Mouse (Mus musculus): ENCODE results near the gene Sh3tc1.

Gene Sh3tc1

GRCm38 (mm10) chr5:35755131-35755733, 15.4 kb upstream of the Sh3tc1 start:
- peak; percentile 89 for DNase-seq (ENCODE audit: low read depth, low spot score)

- no peak for DNase-seq (ENCODE audit: low read depth, low spot score)
Observed at GRCm38 (mm10) chr5:35751016-35751415, 11.2 kb upstream of the Sh3tc1 start.

DNA sequence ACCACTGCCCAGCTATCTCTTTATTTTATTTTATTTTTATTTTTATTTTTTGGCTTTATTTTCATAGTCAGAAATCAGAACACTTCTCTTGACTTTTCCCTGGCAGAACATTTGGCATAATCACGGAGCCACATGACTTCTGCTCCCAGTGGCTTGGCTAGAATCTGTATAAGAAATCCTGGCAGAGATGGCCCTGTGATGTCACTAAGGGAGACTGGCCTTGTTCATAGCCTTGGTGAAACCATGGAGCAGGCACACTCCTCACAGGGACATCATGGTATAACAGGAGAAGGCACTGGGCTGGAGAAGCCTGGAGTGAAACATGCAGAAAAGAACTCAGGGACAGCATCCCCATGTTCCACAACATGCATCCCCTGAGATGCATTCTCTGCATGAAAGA, 10.2 kb upstream of the Sh3tc1 start:
- DNase-seq (ENCODE audit: low read depth, low spot score): peak; percentile 56

- no peak for DNase-seq (ENCODE audit: low read depth, low spot score)
Observed at GRCm38 (mm10) chr5:35749416-35749815, 9.6 kb upstream of the Sh3tc1 start.

DNA sequence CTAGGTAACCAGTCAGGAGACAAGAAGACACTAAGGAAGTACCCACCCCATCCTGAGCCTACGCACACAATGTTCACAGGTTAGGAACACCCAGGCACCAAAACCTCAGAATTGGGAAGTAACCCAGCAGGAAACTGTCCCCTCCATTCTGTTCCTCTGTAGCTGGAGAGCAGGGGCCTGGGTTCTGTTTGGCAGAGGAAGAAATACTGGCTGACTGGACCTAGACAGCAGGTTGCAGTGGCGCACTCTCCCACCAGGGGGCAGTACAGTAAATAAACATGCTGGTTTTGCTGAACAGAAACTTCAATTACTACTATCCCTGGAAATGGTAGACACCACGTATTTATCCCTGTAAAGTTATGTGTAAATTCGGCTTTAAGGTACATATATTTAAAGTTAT, 7.1 kb upstream of the Sh3tc1 start:
- peak; percentile 79 for DNase-seq (ENCODE audit: low read depth, low spot score)

GRCm38 (mm10) chr5:35745406-35745805, 5.6 kb upstream of the Sh3tc1 start:
- no peak for DNase-seq (ENCODE audit: low read depth, low spot score)

DNA sequence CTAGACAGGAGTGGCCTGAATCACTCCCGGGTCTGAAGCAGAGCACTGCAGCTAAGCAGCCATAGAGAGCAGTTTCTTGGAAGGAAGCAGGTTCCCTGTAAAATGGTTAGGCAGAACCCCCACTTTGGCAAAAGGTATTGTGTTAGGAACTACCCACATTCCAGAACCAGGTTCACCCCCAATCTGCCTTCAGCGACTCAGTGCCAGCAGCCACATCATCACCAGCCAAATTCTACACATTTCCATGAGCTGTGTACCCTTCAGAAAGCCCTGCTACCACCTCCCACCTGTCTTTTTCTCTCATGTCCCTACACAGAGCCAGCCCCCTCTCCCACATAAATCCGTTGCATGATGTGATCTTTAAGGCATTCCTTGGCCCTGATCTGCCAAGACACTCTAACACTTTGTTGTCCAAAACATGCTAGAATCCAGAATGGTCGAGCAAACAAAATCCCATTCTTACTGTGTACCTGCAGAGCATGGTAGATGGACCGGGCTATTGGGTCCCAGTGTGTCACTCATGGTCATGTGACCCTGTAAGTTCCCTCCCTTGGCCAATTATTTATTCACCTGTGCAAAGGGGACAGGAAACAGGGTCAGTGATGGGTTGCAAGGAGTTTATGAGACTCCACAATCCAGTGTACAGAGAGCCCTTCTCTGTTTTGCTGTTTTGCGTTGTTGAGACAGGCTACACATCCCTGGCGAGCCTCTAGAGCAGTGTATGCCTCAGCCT, 4.4 kb upstream of the Sh3tc1 start:
- DNase-seq (ENCODE audit: low read depth, low spot score): peak; percentile 78

DNA sequence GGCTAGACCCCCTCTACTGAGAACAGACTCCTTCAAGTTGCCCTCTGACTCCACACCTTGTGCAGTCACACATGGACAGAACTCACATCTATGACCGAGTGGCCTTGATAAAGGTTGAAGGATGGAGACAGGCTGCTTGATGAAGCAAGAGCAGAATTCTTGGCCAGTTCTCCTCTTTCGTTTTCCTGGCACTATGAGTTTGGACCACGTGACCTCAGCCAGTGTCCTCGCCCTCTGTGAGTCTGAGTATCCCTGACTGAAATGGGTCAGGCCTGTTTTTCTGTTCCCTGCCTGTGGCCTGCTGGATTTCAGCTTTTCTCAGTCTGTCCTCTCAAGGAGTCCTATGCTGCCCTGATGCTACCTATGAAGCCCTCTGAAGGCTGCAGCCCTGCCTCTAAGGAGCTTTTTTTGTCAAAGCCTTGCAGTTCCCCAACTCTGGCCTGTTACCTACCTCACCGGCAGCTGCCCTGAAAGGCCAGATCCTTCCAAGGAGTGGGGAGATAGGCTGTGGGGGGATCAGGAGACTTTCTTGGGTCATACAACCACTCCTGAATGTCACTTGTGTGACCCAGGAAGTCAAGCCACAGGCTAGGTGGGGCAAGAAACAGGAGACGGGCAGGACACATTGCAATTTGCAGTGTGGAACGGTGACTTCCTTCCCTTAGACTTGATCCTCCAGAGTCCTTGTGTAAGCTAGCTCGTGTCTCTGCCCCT, 3.6 kb upstream of the Sh3tc1 start:
- peak; percentile 45 for DNase-seq (ENCODE audit: low read depth, low spot score)

GRCm38 (mm10) chr5:35741225-35741820, 1.5 kb upstream of the Sh3tc1 start:
- no peak for DNase-seq (ENCODE audit: low read depth, low spot score)

- no peak for DNase-seq (ENCODE audit: low read depth, low spot score)
Observed at GRCm38 (mm10) chr5:35740716-35741115, 929 bp upstream of the Sh3tc1 start.

DNA sequence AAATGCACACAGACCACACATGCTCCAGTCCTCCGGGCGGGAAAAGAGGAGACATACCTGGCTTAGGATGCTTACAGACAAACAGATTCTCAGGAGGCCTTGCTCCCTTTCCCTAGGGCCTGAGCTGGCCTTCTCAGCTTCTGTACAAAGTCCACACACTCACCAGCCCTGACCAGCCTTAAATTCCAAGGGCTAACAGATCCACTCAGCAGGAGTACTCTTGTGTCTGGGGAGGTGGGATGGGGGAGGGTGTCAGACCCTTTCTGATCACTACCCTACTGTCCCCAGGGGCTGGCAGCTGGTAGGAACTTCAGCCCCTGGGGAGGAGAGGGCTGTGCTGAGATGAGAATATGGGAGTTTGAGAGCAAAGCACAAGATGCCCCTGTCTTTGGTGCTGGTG, 782 bp downstream of the Sh3tc1 start:
- no peak for DNase-seq (ENCODE audit: low read depth, low spot score)

- DNase-seq (ENCODE audit: low read depth, low spot score): no peak
Observed at GRCm38 (mm10) chr5:35737231-35737901, 2.4 kb downstream of the Sh3tc1 start.

- DNase-seq (ENCODE audit: low read depth, low spot score): no peak
Observed at GRCm38 (mm10) chr5:35733523-35733922, 6.3 kb downstream of the Sh3tc1 start.

GRCm38 (mm10) chr5:35731006-35731405, 8.8 kb downstream of the Sh3tc1 start:
- no peak for DNase-seq (ENCODE audit: low read depth, low spot score)

DNA sequence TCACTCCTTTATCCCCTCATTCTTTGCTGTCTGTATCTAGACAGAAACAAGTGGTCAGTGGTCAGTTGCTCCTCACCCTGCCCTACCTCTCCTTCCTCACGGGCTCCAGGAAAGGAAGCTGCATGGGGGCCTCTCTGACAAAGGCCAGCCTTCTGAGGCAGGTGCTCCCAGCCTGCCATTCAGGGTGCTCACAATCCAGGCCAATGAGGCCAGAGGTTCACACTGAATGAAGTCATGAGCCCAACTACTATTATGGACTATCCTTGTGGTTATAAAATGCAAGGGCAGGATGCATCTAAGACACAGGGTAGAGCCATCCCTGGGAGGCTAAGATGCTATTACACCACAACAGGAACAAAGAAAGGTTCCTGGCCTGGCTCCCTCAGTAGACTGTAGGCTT, 9.2 kb downstream of the Sh3tc1 start:
- DNase-seq (ENCODE audit: low read depth, low spot score): no peak

DNA sequence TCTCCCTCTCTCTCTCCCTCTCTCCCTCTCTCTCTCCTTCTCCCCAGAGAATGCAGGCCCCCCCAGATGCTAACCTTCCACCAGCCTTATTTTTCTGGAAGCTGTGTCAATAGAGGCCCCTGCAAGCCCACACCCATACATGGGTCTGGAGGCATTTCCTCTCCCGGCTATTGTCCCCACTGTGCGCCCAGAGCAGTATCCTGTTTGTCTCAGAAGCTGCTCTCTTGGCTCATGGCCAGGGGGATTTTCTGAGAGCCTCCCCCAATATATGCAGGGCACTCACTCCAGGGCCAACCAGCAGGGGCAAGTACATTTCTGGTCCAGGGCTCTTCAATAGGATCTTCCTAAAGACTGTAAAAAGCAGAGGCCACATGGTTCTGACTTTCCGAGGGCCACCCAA, 9.9 kb downstream of the Sh3tc1 start:
- no peak for DNase-seq (ENCODE audit: low read depth, low spot score)

- peak; percentile 80 for DNase-seq (ENCODE audit: low read depth, low spot score)
Observed at GRCm38 (mm10) chr5:35728957-35729460, 10.8 kb downstream of the Sh3tc1 start.

GRCm38 (mm10) chr5:35728344-35728956, 11.3 kb downstream of the Sh3tc1 start:
- no peak for DNase-seq (ENCODE audit: low read depth, low spot score)

- DNase-seq (ENCODE audit: low read depth, low spot score): no peak
Observed at GRCm38 (mm10) chr5:35727447-35727846, 12.3 kb downstream of the Sh3tc1 start.

- no peak for DNase-seq (ENCODE audit: low read depth, low spot score)
Observed at GRCm38 (mm10) chr5:35725840-35726239, 13.9 kb downstream of the Sh3tc1 start.

- DNase-seq (ENCODE audit: low read depth, low spot score): no peak
Observed at GRCm38 (mm10) chr5:35723900-35724299, 15.9 kb downstream of the Sh3tc1 start.

Measured in brain, adult 2 months (tissue).